Mouse (Mus musculus) stomach, embryonic 15.5 days (tissue): ENCODE data around the gene Pex11b. TPM values are rescaled to one million over a fixed set of nuclear protein-coding genes. Genes with fewer than 3 reads are reported as not detected.

Experiments
- ATAC-seq: fragments of 200-750 bp; cut with Nextera tagmentation; 2 replicates; pipeline ENCODE4 v1.8.0; 2017; ENCODE audit warnings: low read depth, moderate number of reproducible peaks, moderate TSS enrichment; ENCODE audit not compliant: insufficient read depth, low FRiP score
- H3K27ac ChIP-seq: fragments of 300-500 bp; sonication (generic); 2 replicates; pipeline ENCODE4 v1.5.1; 2015; ENCODE audit warnings: mild to moderate bottlenecking, inconsistent platforms
- H3K27me3 ChIP-seq: fragments of 300-500 bp; sonication (generic); replicated peaks from 2 replicates; pipeline ENCODE4 v1.6.1; 2015; ENCODE audit warnings: inconsistent platforms
- H3K36me3 ChIP-seq: fragments of 300-500 bp; sonication (generic); 2 replicates; pipeline ENCODE4 v1.6.1; 2015; ENCODE audit warnings: inconsistent platforms
- H3K4me1 ChIP-seq: fragments of 300-500 bp; sonication (generic); 2 replicates; pipeline ENCODE4 v1.6.1; 2015; ENCODE audit warnings: inconsistent platforms
- H3K4me2 ChIP-seq: fragments of 300-500 bp; sonication (generic); 2 replicates; pipeline ENCODE4 v1.6.1; 2015; ENCODE audit warnings: mild to moderate bottlenecking, inconsistent platforms
- H3K4me3 ChIP-seq: fragments of 300-500 bp; sonication (generic); replicated peaks from 2 replicates; pipeline ENCODE4 v1.5.1; 2015; ENCODE audit warnings: inconsistent platforms
- H3K9ac ChIP-seq: fragments of 300-500 bp; sonication (generic); 2 replicates; pipeline ENCODE4 v1.6.1; 2015; ENCODE audit warnings: inconsistent platforms
- H3K9me3 ChIP-seq: fragments of 300-500 bp; sonication (generic); 2 replicates; pipeline ENCODE4 v1.6.1; 2016; ENCODE audit warnings: inconsistent platforms
- WGBS: fragments of 180-500 bp; shearing (Covaris S2); methylation state at CpG from one replicate; pipeline ENCODE4 v1.1.7; 2015; 5-methylcytosine and 5-hydroxymethylcytosine counted together
- polyA plus RNA-seq: library from polyadenylated mRNA; unstranded; fragments of >200 nt; fragmentation: Nextera tagmentation; extraction: Ambion mirVana; gene quantifications from 2 replicates; pipeline ENCODE4 v1.2.1, GENCODE M21; 2015

Gene Pex11b
- polyA plus RNA-seq, 1 experiment from 2014 or later = 41.9 TPM

DNA sequence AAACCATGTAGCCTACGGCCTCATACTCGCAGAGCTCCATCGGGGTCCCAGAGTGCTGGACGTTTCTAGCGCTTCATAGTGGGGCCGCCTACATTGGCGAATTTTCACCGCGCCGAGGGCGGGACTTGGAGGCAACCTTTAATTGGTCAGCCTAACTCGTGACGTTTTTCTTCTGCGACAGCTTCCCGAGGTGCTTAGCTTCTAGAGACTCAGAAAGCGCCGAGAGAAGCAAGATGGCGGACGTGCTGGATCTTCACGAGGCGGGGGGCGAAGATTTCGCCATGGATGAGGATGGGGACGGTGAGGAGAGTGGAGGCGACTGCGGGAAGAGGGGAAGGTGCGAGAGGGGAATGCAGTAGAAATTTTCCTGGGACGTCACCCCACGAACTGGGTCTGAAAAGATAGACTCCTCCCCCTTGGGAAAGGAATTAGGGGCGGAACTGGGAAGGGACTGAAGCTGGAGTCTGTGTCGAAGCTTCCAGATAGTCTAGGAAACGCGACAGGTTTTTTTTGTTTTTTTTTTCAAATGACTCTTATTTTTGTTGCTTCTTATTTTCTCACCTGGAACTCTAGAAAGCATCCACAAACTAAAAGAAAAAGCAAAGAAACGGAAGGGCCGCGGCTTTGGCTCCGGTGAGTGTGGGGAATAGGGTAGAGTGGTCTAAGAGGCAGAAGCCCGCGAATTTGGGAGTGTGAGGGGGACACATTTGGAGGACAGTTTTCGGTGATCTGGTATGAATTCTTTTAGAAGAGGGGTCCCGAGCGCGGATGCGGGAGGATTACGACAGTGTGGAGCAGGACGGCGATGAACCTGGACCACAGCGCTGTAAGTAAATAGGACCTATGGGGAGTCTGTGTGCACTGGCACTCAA lies 5.2 kb upstream of the Pex11b start, which contains the start of gene Rbm8a:
Gene Rbm8a, plus strand, starts transcription at position 205 of the 872 bp plus-strand sequence.
- peaks cover 10% of the 10 kb centered on the region for H3K4me1 ChIP-seq

DNA sequence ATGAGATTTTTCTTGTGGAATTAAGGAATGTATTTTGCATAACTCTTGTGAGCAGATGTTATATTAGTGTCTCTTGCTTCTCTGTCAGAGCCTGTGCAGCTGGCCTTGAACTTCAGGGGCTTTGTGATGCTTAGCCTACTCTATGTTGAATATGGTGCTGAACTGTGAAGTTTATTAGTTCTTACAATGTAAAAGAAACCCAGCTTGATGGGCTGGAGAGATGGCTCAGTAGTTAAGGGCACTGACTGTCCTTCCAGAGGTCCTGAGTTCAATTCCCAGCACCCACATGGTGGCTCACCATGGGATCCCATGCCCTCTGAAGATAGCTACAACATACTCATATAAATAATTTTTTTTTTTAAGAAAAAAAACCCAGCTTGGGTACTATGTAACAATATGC lies 3.1 kb upstream of the Pex11b start:
- Histone ChIP-seq H3K4me2 (no peak overlapping the region), H3K9ac (no peak overlapping the region), H3K4me1 (peaks cover 16% of the 10 kb centered on the region), H3K27ac (no peak overlapping the region), H3K4me3 (no peak overlapping the region), H3K27me3 (no peaks in the 10 kb centered on the region), H3K9me3 (no peaks in the 10 kb centered on the region), H3K36me3 (peaks cover 9% of the 10 kb centered on the region; the same call in 1 of the 2 replicates)
- ATAC-seq = no peak

More for the DNA sequence above, 5.2 kb upstream of the Pex11b start, which contains the start of gene Rbm8a:
- Histone ChIP-seq H3K27ac (peak within 1 kb of the TSS; percentile 81), H3K9ac (peak within 1 kb of the TSS; percentile 69), H3K4me3 (peak within 1 kb of the TSS; percentile 65), H3K4me2 (peak within 1 kb of the TSS; percentile 82), H3K36me3 (peaks cover 13% of the 10 kb centered on the region; the same call in 1 of the 2 replicates), H3K27me3 (no peaks in the 10 kb centered on the region), H3K9me3 (no peaks in the 10 kb centered on the region)
- peak; percentile 94 for ATAC-seq
- under 1% methylated on average over 48 of the region's 48 CpGs for WGBS

DNA sequence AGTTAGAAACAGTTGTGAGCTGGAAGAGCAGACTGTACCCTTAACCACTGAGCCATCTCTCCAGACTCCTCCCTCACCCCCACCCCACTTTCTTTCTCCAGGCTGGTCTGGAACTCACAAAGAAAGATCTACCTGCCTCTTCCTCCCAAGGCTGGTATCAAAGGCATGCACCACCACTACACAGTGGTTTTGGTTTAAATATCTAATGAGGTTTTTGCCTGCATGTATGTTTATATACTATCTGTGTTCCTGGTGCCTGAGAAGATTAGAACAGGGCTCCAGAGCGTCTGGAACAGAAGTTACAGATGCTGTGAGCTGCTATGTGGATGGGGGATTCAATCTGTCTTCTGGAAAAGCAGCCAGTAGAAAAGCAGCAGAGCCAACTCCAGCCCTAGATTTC lies 1.2 kb upstream of the Pex11b start:
- Histone ChIP-seq H3K9me3 (no peaks in the 10 kb centered on the region), H3K4me2 (no peak overlapping the region), H3K4me3 (no peak overlapping the region), H3K27ac (no peak overlapping the region), H3K9ac (no peak overlapping the region), H3K36me3 (peaks cover 24% of the 10 kb centered on the region; the same call in 1 of the 2 replicates), H3K27me3 (no peaks in the 10 kb centered on the region), H3K4me1 (peaks cover 16% of the 10 kb centered on the region)
- WGBS = 73% methylated on average over 1 of the region's 1 CpGs
- no peak for ATAC-seq

DNA sequence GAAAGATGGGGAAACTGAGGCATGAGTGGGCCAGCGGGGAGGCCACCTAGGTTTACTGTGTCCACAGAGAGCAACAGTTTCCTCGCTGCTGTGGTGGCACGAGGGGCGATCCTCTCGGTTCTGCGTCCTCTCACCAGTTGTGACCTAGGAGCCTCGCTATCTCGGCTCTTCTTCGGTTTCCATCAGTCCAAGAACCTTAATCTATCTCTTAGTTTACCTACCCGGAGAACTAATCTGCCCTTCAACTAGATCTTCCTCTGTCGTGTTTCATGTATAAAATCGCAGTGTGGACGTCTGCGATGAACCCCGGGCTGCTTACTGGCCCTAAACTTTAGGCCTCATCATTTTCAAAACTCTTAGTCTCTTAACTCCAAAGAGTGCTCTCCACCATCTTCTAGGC lies 730 bp downstream of the Pex11b start:
- Histone ChIP-seq H3K9ac (peak overlapping the region; percentile 85), H3K36me3 (peaks cover 31% of the 10 kb centered on the region; the same call in 1 of the 2 replicates), H3K4me1 (peaks cover 12% of the 10 kb centered on the region), H3K27me3 (no peaks in the 10 kb centered on the region), H3K27ac (peak overlapping the region; percentile 89), H3K4me3 (peak overlapping the region; percentile 79), H3K9me3 (no peaks in the 10 kb centered on the region), H3K4me2 (peak overlapping the region; percentile 70)
- ATAC-seq = no peak; the same call in 1 of the 2 replicates
- WGBS = 7% methylated on average over 15 of the region's 15 CpGs

DNA sequence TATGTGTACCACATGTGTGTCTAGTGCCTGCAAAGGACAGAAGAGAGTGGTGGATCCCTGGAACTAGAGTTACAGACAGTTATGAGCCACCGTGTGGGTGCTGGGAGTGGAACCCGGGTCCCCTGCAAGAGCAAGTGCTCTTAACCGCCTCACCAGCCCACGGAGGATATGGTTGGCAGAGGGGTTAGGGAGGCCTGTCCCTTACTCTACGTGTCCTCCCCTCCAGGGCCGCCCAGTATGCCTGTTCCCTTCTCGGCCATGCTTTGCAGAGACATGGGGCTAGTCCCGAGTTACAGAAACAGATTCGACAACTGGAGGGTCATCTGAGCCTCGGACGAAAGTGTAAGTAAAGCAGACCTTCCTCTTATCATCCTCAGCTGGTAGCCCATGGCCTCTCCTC lies 1.3 kb downstream of the Pex11b start:
- no peaks in the 10 kb centered on the region for H3K27me3 ChIP-seq
- H3K9me3 ChIP-seq = no peaks in the 10 kb centered on the region
- peaks cover 31% of the 10 kb centered on the region; the same call in 1 of the 2 replicates for H3K36me3 ChIP-seq
- no peak overlapping the region for H3K27ac ChIP-seq
- H3K4me1 ChIP-seq = peaks cover 12% of the 10 kb centered on the region
- H3K9ac ChIP-seq = peak overlapping the region; percentile 85; the same call in 1 of the 2 replicates
- peak overlapping the region; percentile 70 for H3K4me2 ChIP-seq
- WGBS = 73% methylated on average over 11 of the region's 11 CpGs
- peak overlapping the region; percentile 79 for H3K4me3 ChIP-seq
- no peak for ATAC-seq

DNA sequence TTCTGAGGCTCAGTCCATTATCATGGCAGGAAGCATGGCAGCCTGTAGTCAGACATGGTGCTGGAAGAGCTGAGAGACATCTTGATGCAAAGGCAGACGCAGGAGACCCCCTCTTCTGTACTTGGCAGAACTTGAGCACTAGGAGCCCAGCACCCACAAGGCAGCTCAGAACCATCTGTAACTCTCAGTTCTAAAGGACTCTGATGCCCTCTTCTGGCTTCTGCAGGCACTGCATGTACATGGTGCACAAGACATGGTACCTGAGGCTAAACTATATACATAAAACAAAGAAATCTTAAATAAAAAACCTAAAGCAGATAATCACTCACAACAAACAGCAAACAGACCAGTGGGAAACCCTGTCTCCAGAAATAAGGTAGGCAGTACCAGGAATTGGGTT lies 4.0 kb downstream of the Pex11b start:
- H3K4me2 ChIP-seq = no peak overlapping the region
- H3K9me3 ChIP-seq = no peaks in the 10 kb centered on the region
- peaks cover 23% of the 10 kb centered on the region; the same call in 1 of the 2 replicates for H3K36me3 ChIP-seq
- no peak overlapping the region for H3K9ac ChIP-seq
- H3K4me3 ChIP-seq = no peak overlapping the region
- peaks cover 9% of the 10 kb centered on the region for H3K4me1 ChIP-seq
- H3K27ac ChIP-seq = no peak overlapping the region
- WGBS = 71% methylated on average over 1 of the region's 1 CpGs
- no peaks in the 10 kb centered on the region for H3K27me3 ChIP-seq
- no peak for ATAC-seq

DNA sequence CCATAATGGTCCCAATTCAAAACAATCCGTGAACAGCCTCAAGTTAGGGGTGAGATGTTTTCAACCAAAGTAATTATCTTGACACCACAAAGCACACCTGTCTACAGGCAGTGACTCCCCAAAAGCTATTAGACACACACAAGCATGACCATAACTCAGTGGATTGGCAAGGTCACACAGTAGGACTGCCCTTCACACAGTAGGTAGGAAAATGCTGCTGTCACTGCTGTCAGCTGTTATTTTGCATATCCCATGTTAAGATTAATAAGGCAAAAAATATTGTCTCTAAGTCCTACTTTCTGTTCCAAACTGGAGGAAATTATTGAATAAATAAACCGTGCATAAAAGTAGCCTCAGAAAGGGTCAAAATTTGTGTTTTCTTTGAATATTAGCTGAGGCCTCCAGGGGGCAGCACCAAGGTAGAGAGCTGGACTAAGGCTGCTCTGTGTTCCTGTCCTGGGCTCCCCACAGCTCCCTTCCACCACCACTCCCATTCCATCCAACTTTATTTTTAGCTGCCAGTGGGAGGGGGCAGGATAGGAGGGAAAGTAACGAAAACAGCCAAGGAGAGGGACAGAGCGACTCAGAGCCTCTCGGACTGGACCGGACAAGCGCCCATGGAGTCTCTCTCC lies 10.0 kb downstream of the Pex11b start, which contains the start of gene Itga10:
Gene Itga10, plus strand, starts transcription at position 567 of the 632 bp plus-strand sequence.
- Histone ChIP-seq H3K4me1 (no peaks in the 10 kb centered on the region), H3K27me3 (no peaks in the 10 kb centered on the region), H3K4me2 (no peak within 1 kb of the TSS), H3K27ac (no peak within 1 kb of the TSS), H3K4me3 (no peak within 1 kb of the TSS), H3K9me3 (no peaks in the 10 kb centered on the region), H3K36me3 (peaks cover under 1% of the 10 kb centered on the region; the same call in 1 of the 2 replicates), H3K9ac (no peak within 1 kb of the TSS)
- WGBS = 54% methylated on average over 7 of the region's 7 CpGs
- 0 out of 2 replicates have a peak, but pooled peaks have one; percentile 18 for ATAC-seq

DNA sequence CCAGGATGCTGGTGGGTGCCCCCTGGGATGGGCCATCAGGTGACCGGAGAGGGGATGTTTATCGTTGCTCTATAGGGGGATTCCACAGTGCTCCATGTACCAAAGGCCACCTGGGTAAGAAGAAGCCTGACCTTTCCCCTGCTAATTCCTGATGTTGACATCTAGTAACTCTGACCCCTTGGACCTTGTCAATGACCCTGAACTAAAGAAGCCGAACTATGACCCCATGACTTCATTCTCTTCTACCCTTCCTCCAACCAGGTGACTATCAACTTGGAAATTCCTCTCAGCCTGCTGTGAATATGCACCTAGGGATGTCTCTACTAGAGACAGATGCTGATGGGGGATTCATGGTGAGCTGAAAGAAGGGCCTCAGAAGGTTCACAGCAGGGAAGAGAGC lies 12.2 kb downstream of the Pex11b start:
- Histone ChIP-seq H3K4me2 (no peak overlapping the region), H3K9ac (no peak overlapping the region), H3K9me3 (no peaks in the 10 kb centered on the region), H3K27me3 (no peaks in the 10 kb centered on the region), H3K4me3 (no peak overlapping the region), H3K4me1 (no peaks in the 10 kb centered on the region), H3K36me3 (no peaks in the 10 kb centered on the region; the same call in 1 of the 2 replicates), H3K27ac (no peak overlapping the region)
- 81% methylated on average over 3 of the region's 3 CpGs for WGBS
- ATAC-seq = no peak

DNA sequence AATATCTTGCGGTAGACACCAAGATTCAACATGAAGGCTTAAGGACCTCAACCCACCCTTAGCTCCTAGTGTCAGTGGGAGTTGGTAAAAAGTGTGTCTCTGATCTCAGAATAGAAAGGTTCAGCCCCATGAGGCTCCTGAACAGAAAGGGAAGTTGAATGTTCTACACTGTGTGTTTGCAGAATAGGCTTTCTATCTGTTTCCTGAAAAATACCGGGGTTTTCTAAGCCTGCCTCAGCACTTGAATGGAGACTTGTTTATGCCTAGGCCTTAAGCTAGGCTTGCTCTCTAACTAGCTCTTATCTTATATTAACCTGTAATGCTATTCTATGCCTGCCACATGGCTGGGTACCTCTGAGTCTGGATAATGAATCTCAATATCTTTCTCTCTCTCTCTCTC lies 25.7 kb downstream of the Pex11b start:
- no peak overlapping the region for H3K9ac ChIP-seq
- 87% methylated on average over 2 of the region's 2 CpGs for WGBS
- H3K4me1 ChIP-seq = peaks cover 10% of the 10 kb centered on the region
- no peak overlapping the region for H3K4me2 ChIP-seq
- no peaks in the 10 kb centered on the region for H3K9me3 ChIP-seq
- H3K4me3 ChIP-seq = no peak overlapping the region
- no peaks in the 10 kb centered on the region for H3K27me3 ChIP-seq
- no peak overlapping the region for H3K27ac ChIP-seq
- H3K36me3 ChIP-seq = no peaks in the 10 kb centered on the region
- no peak for ATAC-seq

DNA sequence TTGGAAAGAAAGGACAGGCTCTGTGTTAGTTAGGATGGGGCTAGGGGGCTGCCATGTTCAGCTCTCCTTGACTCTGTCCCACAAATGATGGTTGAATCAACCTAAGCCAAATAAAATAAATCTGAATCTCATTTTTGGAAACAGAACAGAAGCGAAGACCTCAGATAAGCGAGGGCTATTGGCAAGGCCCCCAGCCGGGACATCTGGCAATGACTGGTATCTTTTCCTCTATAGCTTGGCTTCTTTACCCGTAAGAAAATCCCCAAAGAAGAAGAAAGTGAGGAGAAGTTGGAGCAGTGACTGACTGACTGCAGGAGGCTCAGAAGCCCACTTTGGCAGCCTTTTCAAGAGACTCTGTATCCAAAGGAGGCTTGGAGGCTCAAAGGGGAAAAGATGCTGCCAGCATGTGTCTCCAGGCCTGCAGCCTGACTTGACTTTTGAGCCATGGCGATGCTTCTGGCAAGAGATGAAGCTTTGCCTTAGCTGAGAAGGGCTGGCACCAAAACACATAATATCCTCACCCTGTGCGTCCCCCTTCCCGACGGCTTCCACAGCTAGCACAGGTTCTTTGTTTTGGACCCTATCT lies 27.6 kb downstream of the Pex11b start:
- no peaks in the 10 kb centered on the region for H3K36me3 ChIP-seq
- ATAC-seq = 0 out of 2 replicates have a peak, but pooled peaks have one; percentile 7

DNA sequence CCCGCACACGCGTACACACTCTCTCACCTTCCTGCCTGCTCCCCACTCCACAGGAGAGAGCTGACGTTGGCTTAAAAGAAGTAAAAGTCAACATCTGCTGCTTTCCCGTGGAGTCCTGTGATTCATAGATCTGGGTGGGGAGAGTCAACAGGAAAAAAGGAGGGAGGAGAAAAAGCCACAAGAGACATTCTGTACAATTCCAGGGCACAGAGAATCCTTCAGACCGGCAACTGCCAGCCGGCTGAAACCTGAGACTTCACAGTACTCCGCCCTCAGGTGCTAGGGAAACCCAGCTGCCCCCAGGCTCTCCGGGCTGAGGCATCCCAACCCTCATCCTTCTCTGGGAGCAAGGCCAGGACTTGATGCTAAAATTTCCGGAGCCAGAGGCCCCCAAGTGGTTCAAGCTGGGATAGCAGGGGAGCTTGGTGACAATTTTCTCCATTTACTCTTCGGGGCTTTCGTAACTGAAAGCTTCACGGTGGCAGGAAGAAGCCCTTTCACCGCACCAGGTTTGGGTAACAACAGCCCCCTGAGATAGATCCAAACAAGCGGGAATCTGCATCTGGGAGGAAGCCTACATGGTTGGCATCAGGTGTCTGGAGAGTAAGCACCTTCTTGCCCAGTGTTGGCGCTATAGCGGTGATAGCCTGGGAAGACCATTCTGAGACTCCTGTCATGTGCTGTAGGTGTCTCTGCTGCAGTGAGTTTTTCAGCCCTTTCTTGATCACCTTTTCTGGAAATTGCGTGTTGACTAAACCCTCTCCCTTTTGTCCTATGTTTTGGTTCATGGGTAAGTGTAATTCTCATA lies 28.5 kb downstream of the Pex11b start:
- H3K4me3 ChIP-seq = peak overlapping the region; percentile 28
- peak overlapping the region; percentile 75 for H3K4me2 ChIP-seq
- H3K9ac ChIP-seq = no peak overlapping the region; the same call in 1 of the 2 replicates
- H3K4me1 ChIP-seq = peaks cover 10% of the 10 kb centered on the region
- H3K27me3 ChIP-seq = no peaks in the 10 kb centered on the region
- H3K27ac ChIP-seq = peak overlapping the region; percentile 68
- H3K36me3 ChIP-seq = no peaks in the 10 kb centered on the region
- WGBS = 6% methylated on average over 17 of the region's 18 CpGs
- ATAC-seq = peak; percentile 90
- no peaks in the 10 kb centered on the region for H3K9me3 ChIP-seq

More for the DNA sequence above, 27.6 kb downstream of the Pex11b start:
- H3K27me3 ChIP-seq = no peaks in the 10 kb centered on the region
- no peaks in the 10 kb centered on the region for H3K9me3 ChIP-seq
- no peak overlapping the region for H3K4me3 ChIP-seq
- H3K27ac ChIP-seq = peak overlapping the region; percentile 68; the same call in 1 of the 2 replicates
- H3K4me2 ChIP-seq = peak overlapping the region; percentile 75
- WGBS = 51% methylated on average over 8 of the region's 8 CpGs
- no peak overlapping the region for H3K9ac ChIP-seq
- H3K4me1 ChIP-seq = peaks cover 10% of the 10 kb centered on the region
